Mouse (Mus musculus) heart, embryonic 11.5 days (tissue): ENCODE results near the gene Pcsk2. TPM values are rescaled to one million over a fixed set of nuclear protein-coding genes. Genes with fewer than 3 reads are reported as not detected.

ENCODE experiments used
- ATAC-seq: fragments of 200-750 bp; cut with Nextera tagmentation; replicated peaks from 2 replicates; pipeline ENCODE4 v1.8.0; 2017; ENCODE audit warnings: moderate library complexity; ENCODE audit not compliant: insufficient number of reproducible peaks, low FRiP score, low TSS enrichment
- H3K27ac ChIP-seq: fragments of 300-500 bp; sonication (generic); 2 replicates; pipeline ENCODE4 v1.5.1; 2014; ENCODE audit warnings: mild to moderate bottlenecking, low read depth, low read length
- H3K27me3 ChIP-seq: fragments of 300-500 bp; sonication (generic); 2 replicates; pipeline ENCODE4 v1.6.1; 2014; ENCODE audit warnings: mild to moderate bottlenecking, low read length, mixed read lengths; ENCODE audit not compliant: control insufficient read depth, insufficient read depth
- H3K36me3 ChIP-seq: fragments of 300-500 bp; sonication (generic); 2 replicates; pipeline ENCODE4 v1.6.1; 2014; ENCODE audit warnings: mild to moderate bottlenecking, low read length, moderate library complexity, mixed read lengths; ENCODE audit not compliant: control insufficient read depth, insufficient read depth
- H3K4me1 ChIP-seq: fragments of 300-500 bp; sonication (generic); 2 replicates; pipeline ENCODE4 v1.6.1; 2014; ENCODE audit warnings: low read length; ENCODE audit not compliant: control insufficient read depth, insufficient read depth
- H3K4me2 ChIP-seq: fragments of 300-500 bp; sonication (generic); 2 replicates; pipeline ENCODE4 v1.6.1; 2014; ENCODE audit warnings: mild to moderate bottlenecking, moderate library complexity
- H3K4me3 ChIP-seq: fragments of 300-500 bp; sonication (generic); 2 replicates; pipeline ENCODE4 v1.5.1; 2014; ENCODE audit warnings: low read depth, low read length
- H3K9ac ChIP-seq: fragments of 300-500 bp; sonication (generic); 2 replicates; pipeline ENCODE4 v1.6.1; 2014; ENCODE audit warnings: mild to moderate bottlenecking, low read depth, low read length, moderate library complexity
- H3K9me3 ChIP-seq: fragments of 300-500 bp; sonication (generic); replicated peaks from 2 replicates; pipeline ENCODE4 v1.6.1; 2016; ENCODE audit warnings: low read length; ENCODE audit not compliant: control insufficient read depth
- WGBS: fragments of 180-500 bp; shearing (Covaris S2); extraction: QIAGEN DNeasy Blood & Tissue Kit; methylation state at CpG from one replicate; pipeline ENCODE4 v1.1.7; 2014; ENCODE audit not compliant: insufficient replicate concordance; 5-methylcytosine and 5-hydroxymethylcytosine counted together
- polyA plus RNA-seq: library from polyadenylated mRNA; unstranded; fragments of >200 nt; fragmentation: Nextera tagmentation; extraction: Ambion mirVana; gene quantifications from 2 replicates; pipeline ENCODE4 v1.2.1, GENCODE M21; 2014

The Pcsk2 gene
- polyA plus RNA-seq, 1 experiment from 2014 or later, result 0.09 TPM

- H3K4me2 ChIP-seq, result no peak overlapping the region
- WGBS, result 60% methylated on average over 4 of the region's 4 CpGs
- no peaks in the 10 kb centered on the region for H3K4me1 ChIP-seq
- no peaks in the 10 kb centered on the region for H3K36me3 ChIP-seq
- no peak overlapping the region for H3K9ac ChIP-seq
- H3K9me3 ChIP-seq, result no peaks in the 10 kb centered on the region
- no peak overlapping the region for H3K27ac ChIP-seq
- H3K4me3 ChIP-seq, result no peak overlapping the region
- no peaks in the 10 kb centered on the region for H3K27me3 ChIP-seq
- ATAC-seq, result no peak
Measured at GRCm38 (mm10) chr2:143560384-143560783, 14.4 kb downstream of the Pcsk2 start.

- H3K27ac ChIP-seq, result no peak overlapping the region
- no peak overlapping the region for H3K4me2 ChIP-seq
- H3K4me3 ChIP-seq, result no peak overlapping the region
- no peak for ATAC-seq
- 72% methylated on average over 2 of the region's 2 CpGs for WGBS
- H3K36me3 ChIP-seq, result no peaks in the 10 kb centered on the region
- no peaks in the 10 kb centered on the region for H3K9me3 ChIP-seq
- no peak overlapping the region for H3K9ac ChIP-seq
- no peaks in the 10 kb centered on the region for H3K27me3 ChIP-seq
- no peaks in the 10 kb centered on the region for H3K4me1 ChIP-seq
Measured at GRCm38 (mm10) chr2:143565062-143565461, 19.1 kb downstream of the Pcsk2 start.

GRCm38 (mm10) chr2:143565961-143566360 lies 20.0 kb downstream of the Pcsk2 start:
- H3K36me3 ChIP-seq, result no peaks in the 10 kb centered on the region
- no peak for ATAC-seq
- H3K9ac ChIP-seq, result no peak overlapping the region
- H3K4me2 ChIP-seq, result no peak overlapping the region
- 80% methylated on average over 6 of the region's 6 CpGs for WGBS
- no peak overlapping the region for H3K4me3 ChIP-seq
- no peak overlapping the region for H3K27ac ChIP-seq
- no peaks in the 10 kb centered on the region for H3K4me1 ChIP-seq
- H3K27me3 ChIP-seq, result no peaks in the 10 kb centered on the region
- H3K9me3 ChIP-seq, result no peaks in the 10 kb centered on the region

DNA sequence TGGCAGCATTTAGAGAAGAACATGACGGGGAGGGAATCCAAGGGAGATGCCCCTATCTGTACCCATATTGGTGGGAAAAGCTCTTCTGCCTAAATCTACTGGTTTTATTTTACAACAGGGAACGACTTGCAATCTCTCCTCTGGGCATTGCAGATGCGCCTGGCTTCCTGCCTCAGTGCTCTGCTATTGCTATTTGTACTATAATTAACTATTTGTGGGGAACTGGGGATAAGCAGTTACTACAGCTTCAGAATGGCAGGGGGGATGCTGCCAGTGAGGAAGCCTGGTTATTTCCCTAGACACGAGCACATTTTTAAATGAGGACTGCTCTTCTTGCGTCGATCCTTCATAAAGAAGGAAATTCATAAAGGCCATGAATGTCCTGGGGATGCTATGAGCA lies 39.4 kb downstream of the Pcsk2 start:
- no peak overlapping the region for H3K4me2 ChIP-seq
- H3K9me3 ChIP-seq, result no peaks in the 10 kb centered on the region
- H3K36me3 ChIP-seq, result no peaks in the 10 kb centered on the region
- no peak for ATAC-seq
- 77% methylated on average over 6 of the region's 6 CpGs for WGBS
- H3K27ac ChIP-seq, result no peak overlapping the region
- no peak overlapping the region for H3K4me3 ChIP-seq
- no peak overlapping the region for H3K9ac ChIP-seq
- no peaks in the 10 kb centered on the region for H3K4me1 ChIP-seq
- no peaks in the 10 kb centered on the region for H3K27me3 ChIP-seq

DNA sequence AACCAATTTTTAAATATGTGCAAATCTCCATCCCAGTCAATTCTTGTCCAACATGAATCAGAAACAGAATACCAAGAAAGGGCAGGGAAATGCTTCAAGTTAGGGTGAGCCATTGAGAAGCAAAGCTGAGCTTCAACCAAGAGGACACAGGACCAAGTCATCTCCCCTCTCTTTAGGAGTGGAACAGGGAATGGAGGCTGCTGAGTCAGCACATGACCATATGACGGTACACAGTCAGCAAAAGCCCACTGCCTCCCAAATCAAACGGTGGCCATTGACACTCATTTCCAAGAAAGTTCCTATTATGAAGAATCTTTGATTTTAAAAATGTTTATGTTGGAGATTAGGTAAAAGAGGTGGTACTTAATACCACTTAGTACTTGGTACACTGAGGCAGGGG lies 44.4 kb downstream of the Pcsk2 start:
- Histone ChIP-seq H3K27ac (no peak overlapping the region), H3K9ac (no peak overlapping the region), H3K27me3 (no peaks in the 10 kb centered on the region), H3K9me3 (no peaks in the 10 kb centered on the region), H3K36me3 (no peaks in the 10 kb centered on the region), H3K4me3 (no peak overlapping the region), H3K4me1 (no peaks in the 10 kb centered on the region), H3K4me2 (no peak overlapping the region)
- 85% methylated on average over 2 of the region's 2 CpGs for WGBS
- no peak for ATAC-seq

- WGBS, result 72% methylated on average over 3 of the region's 3 CpGs
- H3K9ac ChIP-seq, result no peak overlapping the region
- H3K9me3 ChIP-seq, result no peaks in the 10 kb centered on the region
- H3K27me3 ChIP-seq, result no peaks in the 10 kb centered on the region
- no peak overlapping the region for H3K27ac ChIP-seq
- ATAC-seq, result no peak
- no peaks in the 10 kb centered on the region for H3K4me1 ChIP-seq
- H3K36me3 ChIP-seq, result no peaks in the 10 kb centered on the region
- no peak overlapping the region for H3K4me3 ChIP-seq
- no peak overlapping the region for H3K4me2 ChIP-seq
Measured at GRCm38 (mm10) chr2:143603071-143603470, 57.1 kb downstream of the Pcsk2 start.

DNA sequence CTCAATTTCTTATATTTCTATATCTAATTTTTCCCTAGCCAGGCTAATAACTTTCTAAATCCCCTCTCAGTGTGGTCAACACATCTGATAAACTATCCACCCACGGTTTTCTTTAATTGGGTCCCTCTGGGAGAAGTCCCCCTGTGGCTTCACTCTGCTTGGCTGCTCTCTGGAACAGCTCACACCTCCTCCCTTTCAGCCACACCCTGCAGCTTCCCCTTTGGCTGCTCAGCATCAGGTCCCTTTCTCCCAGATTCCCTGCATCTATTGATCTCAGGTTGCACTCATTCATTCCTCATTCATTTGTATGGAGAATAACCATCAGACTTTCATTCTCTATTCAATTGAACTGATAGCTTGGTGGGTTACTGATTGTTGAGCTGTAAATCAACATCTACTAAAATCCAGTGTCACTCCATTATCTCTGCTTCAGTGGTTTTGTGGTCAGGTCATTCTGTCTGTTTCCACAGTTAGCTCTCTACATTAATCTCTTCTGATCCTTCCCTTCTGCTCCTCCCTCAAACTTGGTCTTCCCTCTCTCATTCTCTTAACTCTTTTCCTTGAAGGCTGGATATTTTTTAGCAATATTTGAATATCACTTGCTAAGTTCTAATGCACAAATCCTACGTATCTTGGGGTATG lies 58.0 kb downstream of the Pcsk2 start:
- H3K4me2 ChIP-seq, result no peak overlapping the region
- H3K9ac ChIP-seq, result no peak overlapping the region
- H3K4me1 ChIP-seq, result no peaks in the 10 kb centered on the region
- WGBS, result 33% methylated on average over 2 of the region's 2 CpGs
- H3K27me3 ChIP-seq, result no peaks in the 10 kb centered on the region
- no peak overlapping the region for H3K4me3 ChIP-seq
- no peaks in the 10 kb centered on the region for H3K9me3 ChIP-seq
- no peak overlapping the region for H3K27ac ChIP-seq
- H3K36me3 ChIP-seq, result no peaks in the 10 kb centered on the region
- ATAC-seq, result no peak

GRCm38 (mm10) chr2:143610355-143611331 lies 64.7 kb downstream of the Pcsk2 start:
- Histone ChIP-seq H3K27ac (no peak overlapping the region), H3K36me3 (no peaks in the 10 kb centered on the region), H3K9ac (no peak overlapping the region), H3K4me1 (no peaks in the 10 kb centered on the region), H3K27me3 (no peaks in the 10 kb centered on the region), H3K4me3 (no peak overlapping the region), H3K4me2 (no peak overlapping the region), H3K9me3 (no peaks in the 10 kb centered on the region)
- no peak for ATAC-seq
- WGBS, result 63% methylated on average over 9 of the region's 9 CpGs
